Mouse (Mus musculus): ENCODE data around the gene Vps35l.

Vps35l gene

DNA sequence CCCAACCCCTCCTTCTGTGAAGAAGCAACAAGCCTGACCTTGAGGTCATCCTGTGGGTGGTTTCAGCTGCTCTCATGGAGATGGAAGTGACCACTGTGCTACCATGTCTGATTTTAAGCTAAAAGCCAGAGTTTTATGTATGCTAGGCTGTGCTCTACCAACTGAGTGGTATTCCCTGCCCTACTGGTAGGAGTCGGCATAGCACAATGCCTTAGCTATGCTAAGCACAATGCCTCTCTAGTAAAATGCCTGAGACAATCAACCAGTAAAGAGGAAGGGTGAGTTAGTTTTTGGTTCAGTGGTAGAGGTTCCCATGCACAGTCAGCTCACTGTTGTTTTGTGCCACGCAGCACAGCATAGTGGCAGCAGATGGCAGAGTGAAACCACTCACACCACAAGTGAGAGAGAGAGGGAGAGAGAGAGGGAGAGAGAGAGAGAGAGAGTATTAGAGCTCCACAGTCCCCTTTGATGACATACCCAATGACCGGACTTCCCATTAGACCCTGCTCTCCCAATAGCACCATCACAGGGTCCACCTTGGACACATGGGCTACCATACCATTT is 139.5 kb downstream of the Vps35l start:
- DNase-seq (ENCODE audit: low read depth, low spot score), result peak; percentile 37

DNA sequence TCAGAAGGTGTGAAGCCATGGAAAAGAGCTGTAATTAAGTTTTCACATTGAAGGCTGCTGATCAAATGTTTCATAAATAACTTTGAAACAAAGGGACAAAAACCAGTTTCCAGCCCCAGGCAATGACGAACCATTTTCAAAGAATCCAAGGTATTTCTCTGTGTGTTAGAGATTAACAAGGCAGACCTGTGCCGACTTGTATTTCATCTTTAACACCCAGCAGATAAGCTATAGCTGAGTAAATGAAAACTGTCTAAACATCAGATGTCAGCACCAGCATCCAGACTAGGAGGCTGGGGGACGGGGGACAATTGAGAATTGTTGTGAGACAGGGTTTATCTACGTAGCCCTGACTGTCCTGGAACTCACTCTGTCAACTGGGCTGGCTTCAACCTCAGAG is 143.9 kb downstream of the Vps35l start:
- no peak for DNase-seq (ENCODE audit: low read depth, low spot score)

DNA sequence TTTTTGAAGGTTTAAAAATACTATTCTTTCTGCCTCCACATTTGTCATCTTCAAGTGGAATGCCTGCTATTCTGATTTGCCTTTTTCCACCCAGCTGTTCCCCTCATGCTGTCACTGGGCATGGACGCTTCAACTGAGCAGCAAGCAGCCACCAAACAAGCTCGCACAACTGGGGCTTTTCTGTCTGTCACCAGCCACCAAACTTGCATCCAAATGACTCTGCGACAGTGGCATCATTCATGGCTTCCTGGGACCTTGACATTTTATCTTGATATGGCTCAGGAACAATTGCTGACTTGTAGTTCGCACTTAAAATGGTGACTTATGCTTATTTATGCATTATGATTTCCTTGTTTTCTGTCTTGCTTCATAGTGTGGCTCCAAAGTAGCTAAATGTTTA is 144.9 kb downstream of the Vps35l start:
- no peak for DNase-seq (ENCODE audit: low read depth, low spot score)

DNA sequence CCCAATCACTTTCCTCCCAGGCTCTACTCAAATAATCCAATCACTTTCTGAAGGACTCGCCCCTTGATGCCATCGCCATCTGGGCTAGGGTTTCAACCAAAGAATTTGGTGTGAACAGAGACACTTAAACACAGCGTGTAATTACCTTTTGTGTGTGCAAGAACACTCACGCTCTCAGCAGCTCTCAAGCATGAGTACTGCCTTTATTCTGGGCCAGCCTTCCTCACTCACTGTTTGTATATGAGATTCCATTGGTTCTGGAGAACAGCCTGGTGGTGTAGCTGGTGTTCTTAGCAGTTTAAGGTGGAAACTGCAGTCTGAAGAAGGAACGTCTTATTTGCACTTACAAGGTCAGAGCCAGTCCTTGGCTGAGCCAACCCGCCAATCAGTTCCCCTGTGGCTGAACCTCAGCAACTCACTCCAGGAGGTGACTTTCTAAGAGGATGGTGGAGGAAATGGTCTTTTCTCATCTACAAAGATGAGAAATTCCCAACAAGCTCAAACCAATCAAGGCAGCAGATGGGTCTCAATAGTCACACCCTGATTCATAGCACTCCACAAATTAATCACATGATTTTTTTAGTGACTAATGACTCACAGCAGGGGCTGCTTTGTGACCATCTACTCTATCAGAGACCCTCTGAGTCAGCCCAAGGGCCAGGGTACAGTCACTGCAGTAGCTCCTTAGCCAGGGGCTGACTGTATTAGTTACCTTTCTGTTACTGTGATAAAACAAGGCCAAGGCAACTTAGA is 147.5 kb downstream of the Vps35l start:
- peak; percentile 83 for DNase-seq (ENCODE audit: low read depth, low spot score)

DNA sequence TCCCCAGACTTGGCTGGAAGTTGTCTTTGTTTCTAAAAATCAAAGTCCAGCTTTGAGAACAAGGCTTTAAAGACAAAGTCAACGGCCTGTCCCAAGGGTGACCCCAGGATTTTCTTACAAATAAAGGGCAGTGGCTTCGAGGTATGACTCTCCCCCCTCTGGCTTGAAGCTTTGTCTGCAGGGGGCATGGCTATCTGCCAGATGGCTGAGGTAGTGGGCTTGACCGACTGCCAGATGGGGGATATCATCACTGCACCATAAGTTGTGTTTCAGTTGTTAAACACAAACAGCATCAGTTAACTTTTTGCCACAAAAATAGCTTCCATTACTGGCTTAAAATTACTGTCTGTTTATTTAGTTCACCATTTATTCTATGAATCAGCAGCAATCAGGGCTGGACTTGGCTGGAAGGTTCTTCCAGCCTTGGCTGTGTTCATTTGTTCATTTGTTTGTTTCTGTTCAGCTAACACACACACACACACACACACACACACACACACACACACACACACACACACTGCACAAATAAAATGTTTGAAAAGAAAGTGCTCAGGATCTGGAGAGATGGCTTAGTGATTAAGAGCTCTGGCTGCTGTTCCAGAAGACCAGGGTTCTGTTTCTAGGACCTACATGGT is 149.1 kb downstream of the Vps35l start:
- no peak for DNase-seq (ENCODE audit: low read depth, low spot score)
